Mouse (Mus musculus): Measurements from ENCODE around the gene Lrrc3b. TPM values are rescaled to one million over a fixed set of nuclear protein-coding genes. Genes with fewer than 3 reads are reported as not detected.

Gene Lrrc3b
- polyA plus RNA-seq, 1 experiment from 2014 or later: 30.9 TPM

- no peak overlapping the region for H3K4me3 ChIP-seq (ENCODE audit: low read depth, low read length)
- WGBS: 94% methylated on average over 2 of the region's 2 CpGs
Measured at GRCm38 (mm10) chr14:15385536-15385935, 53.3 kb downstream of the Lrrc3b start.

GRCm38 (mm10) chr14:15384972-15385371 is 53.8 kb downstream of the Lrrc3b start:
- WGBS: 75% methylated on average over 2 of the region's 2 CpGs

More at GRCm38 (mm10) chr14:15385536-15385935, 53.3 kb downstream of the Lrrc3b start:
- Histone ChIP-seq H3K9ac (replicated peaks; ENCODE audit: low read depth, low read length) (no peak overlapping the region), H3K27me3 (ENCODE audit: control insufficient read depth, insufficient read depth, low read length) (no peaks in the 10 kb centered on the region), H3K9me3 (ENCODE audit: control insufficient read depth, low read length) (no peaks in the 10 kb centered on the region), H3K27ac (ENCODE audit: low read depth, low read length) (no peak overlapping the region), H3K4me2 (ENCODE audit: low read depth, low read length) (no peak overlapping the region), H3K4me1 (ENCODE audit: control insufficient read depth, insufficient read depth, low read length) (no peaks in the 10 kb centered on the region), H3K36me3 (ENCODE audit: control insufficient read depth, insufficient read depth, low read length) (no peaks in the 10 kb centered on the region)
- ATAC-seq (ENCODE audit: low read depth): no peak

GRCm38 (mm10) chr14:15384532-15384931 is 54.3 kb downstream of the Lrrc3b start:
- ATAC-seq (ENCODE audit: low read depth): no peak
- Histone ChIP-seq H3K4me1 (ENCODE audit: control insufficient read depth, insufficient read depth, low read length) (no peaks in the 10 kb centered on the region), H3K4me2 (ENCODE audit: low read depth, low read length) (no peak overlapping the region), H3K4me3 (ENCODE audit: low read depth, low read length) (no peak overlapping the region), H3K9me3 (ENCODE audit: control insufficient read depth, low read length) (no peaks in the 10 kb centered on the region), H3K36me3 (ENCODE audit: control insufficient read depth, insufficient read depth, low read length) (no peaks in the 10 kb centered on the region), H3K27me3 (ENCODE audit: control insufficient read depth, insufficient read depth, low read length) (no peaks in the 10 kb centered on the region), H3K9ac (replicated peaks; ENCODE audit: low read depth, low read length) (no peak overlapping the region), H3K27ac (ENCODE audit: low read depth, low read length) (no peak overlapping the region)
- WGBS: 70% methylated on average over 5 of the region's 5 CpGs

More at GRCm38 (mm10) chr14:15384972-15385371, 53.8 kb downstream of the Lrrc3b start:
- Histone ChIP-seq H3K9ac (replicated peaks; ENCODE audit: low read depth, low read length) (no peak overlapping the region), H3K4me1 (ENCODE audit: control insufficient read depth, insufficient read depth, low read length) (no peaks in the 10 kb centered on the region), H3K9me3 (ENCODE audit: control insufficient read depth, low read length) (no peaks in the 10 kb centered on the region), H3K27me3 (ENCODE audit: control insufficient read depth, insufficient read depth, low read length) (no peaks in the 10 kb centered on the region), H3K36me3 (ENCODE audit: control insufficient read depth, insufficient read depth, low read length) (no peaks in the 10 kb centered on the region), H3K4me2 (ENCODE audit: low read depth, low read length) (no peak overlapping the region), H3K4me3 (ENCODE audit: low read depth, low read length) (no peak overlapping the region), H3K27ac (ENCODE audit: low read depth, low read length) (no peak overlapping the region)
- ATAC-seq (ENCODE audit: low read depth): no peak

- no peak overlapping the region for H3K4me3 ChIP-seq (ENCODE audit: low read depth, low read length)
- no peaks in the 10 kb centered on the region for H3K36me3 ChIP-seq (ENCODE audit: control insufficient read depth, insufficient read depth, low read length)
- H3K27ac ChIP-seq (ENCODE audit: low read depth, low read length): no peak overlapping the region
- H3K27me3 ChIP-seq (ENCODE audit: control insufficient read depth, insufficient read depth, low read length): no peaks in the 10 kb centered on the region
- H3K4me2 ChIP-seq (ENCODE audit: low read depth, low read length): no peak overlapping the region
- WGBS: 62% methylated on average over 2 of the region's 2 CpGs
- no peak overlapping the region for H3K9ac ChIP-seq (replicated peaks; ENCODE audit: low read depth, low read length)
- ATAC-seq (ENCODE audit: low read depth): no peak
- H3K9me3 ChIP-seq (ENCODE audit: control insufficient read depth, low read length): no peaks in the 10 kb centered on the region
- H3K4me1 ChIP-seq (ENCODE audit: control insufficient read depth, insufficient read depth, low read length): no peaks in the 10 kb centered on the region
Measured at GRCm38 (mm10) chr14:15383133-15383532, 55.7 kb downstream of the Lrrc3b start.

GRCm38 (mm10) chr14:15377368-15377767 is 61.4 kb downstream of the Lrrc3b start:
- H3K36me3 ChIP-seq (ENCODE audit: control insufficient read depth, insufficient read depth, low read length): no peaks in the 10 kb centered on the region
- no peak overlapping the region for H3K4me2 ChIP-seq (ENCODE audit: low read depth, low read length)
- H3K27me3 ChIP-seq (ENCODE audit: control insufficient read depth, insufficient read depth, low read length): no peaks in the 10 kb centered on the region
- no peaks in the 10 kb centered on the region for H3K9me3 ChIP-seq (ENCODE audit: control insufficient read depth, low read length)
- no peak overlapping the region for H3K27ac ChIP-seq (ENCODE audit: low read depth, low read length)
- 75% methylated on average over 2 of the region's 2 CpGs for WGBS
- no peak for ATAC-seq (ENCODE audit: low read depth)
- no peak overlapping the region for H3K4me3 ChIP-seq (ENCODE audit: low read depth, low read length)
- no peaks in the 10 kb centered on the region for H3K4me1 ChIP-seq (ENCODE audit: control insufficient read depth, insufficient read depth, low read length)
- no peak overlapping the region for H3K9ac ChIP-seq (replicated peaks; ENCODE audit: low read depth, low read length)

- 95% methylated on average over 1 of the region's 1 CpGs for WGBS
- ATAC-seq (ENCODE audit: low read depth): no peak
- H3K9me3 ChIP-seq (ENCODE audit: control insufficient read depth, low read length): no peaks in the 10 kb centered on the region
Measured at GRCm38 (mm10) chr14:15376786-15377185, 62.0 kb downstream of the Lrrc3b start.

GRCm38 (mm10) chr14:15374271-15374670 is 64.5 kb downstream of the Lrrc3b start:
- Histone ChIP-seq H3K27me3 (ENCODE audit: control insufficient read depth, insufficient read depth, low read length) (no peaks in the 10 kb centered on the region), H3K27ac (ENCODE audit: low read depth, low read length) (no peak overlapping the region), H3K9ac (replicated peaks; ENCODE audit: low read depth, low read length) (no peak overlapping the region), H3K4me3 (ENCODE audit: low read depth, low read length) (no peak overlapping the region), H3K9me3 (ENCODE audit: control insufficient read depth, low read length) (no peaks in the 10 kb centered on the region), H3K4me2 (ENCODE audit: low read depth, low read length) (no peak overlapping the region), H3K36me3 (ENCODE audit: control insufficient read depth, insufficient read depth, low read length) (no peaks in the 10 kb centered on the region), H3K4me1 (ENCODE audit: control insufficient read depth, insufficient read depth, low read length) (no peaks in the 10 kb centered on the region)
- no peak for ATAC-seq (ENCODE audit: low read depth)

More at GRCm38 (mm10) chr14:15376786-15377185, 62.0 kb downstream of the Lrrc3b start:
- Histone ChIP-seq H3K9ac (replicated peaks; ENCODE audit: low read depth, low read length) (no peak overlapping the region), H3K4me3 (ENCODE audit: low read depth, low read length) (no peak overlapping the region), H3K4me1 (ENCODE audit: control insufficient read depth, insufficient read depth, low read length) (no peaks in the 10 kb centered on the region), H3K4me2 (ENCODE audit: low read depth, low read length) (no peak overlapping the region), H3K27ac (ENCODE audit: low read depth, low read length) (no peak overlapping the region), H3K36me3 (ENCODE audit: control insufficient read depth, insufficient read depth, low read length) (no peaks in the 10 kb centered on the region), H3K27me3 (ENCODE audit: control insufficient read depth, insufficient read depth, low read length) (no peaks in the 10 kb centered on the region)

GRCm38 (mm10) chr14:15372985-15373384 is 65.8 kb downstream of the Lrrc3b start:
- WGBS: 75% methylated on average over 1 of the region's 1 CpGs
- H3K27ac ChIP-seq (ENCODE audit: low read depth, low read length): no peak overlapping the region
- no peak overlapping the region for H3K4me2 ChIP-seq (ENCODE audit: low read depth, low read length)
- no peaks in the 10 kb centered on the region for H3K27me3 ChIP-seq (ENCODE audit: control insufficient read depth, insufficient read depth, low read length)
- no peaks in the 10 kb centered on the region for H3K4me1 ChIP-seq (ENCODE audit: control insufficient read depth, insufficient read depth, low read length)
- no peak overlapping the region for H3K4me3 ChIP-seq (ENCODE audit: low read depth, low read length)
- no peaks in the 10 kb centered on the region for H3K36me3 ChIP-seq (ENCODE audit: control insufficient read depth, insufficient read depth, low read length)
- ATAC-seq (ENCODE audit: low read depth): no peak
- no peak overlapping the region for H3K9ac ChIP-seq (replicated peaks; ENCODE audit: low read depth, low read length)
- no peaks in the 10 kb centered on the region for H3K9me3 ChIP-seq (ENCODE audit: control insufficient read depth, low read length)

- ATAC-seq (ENCODE audit: low read depth): no peak
- H3K36me3 ChIP-seq (ENCODE audit: control insufficient read depth, insufficient read depth, low read length): no peaks in the 10 kb centered on the region
- H3K9ac ChIP-seq (replicated peaks; ENCODE audit: low read depth, low read length): no peak overlapping the region
- H3K4me1 ChIP-seq (ENCODE audit: control insufficient read depth, insufficient read depth, low read length): no peaks in the 10 kb centered on the region
- WGBS: 96% methylated on average over 6 of the region's 6 CpGs
- no peaks in the 10 kb centered on the region for H3K9me3 ChIP-seq (ENCODE audit: control insufficient read depth, low read length)
- no peaks in the 10 kb centered on the region for H3K27me3 ChIP-seq (ENCODE audit: control insufficient read depth, insufficient read depth, low read length)
- H3K27ac ChIP-seq (ENCODE audit: low read depth, low read length): no peak overlapping the region
- no peak overlapping the region for H3K4me3 ChIP-seq (ENCODE audit: low read depth, low read length)
- no peak overlapping the region for H3K4me2 ChIP-seq (ENCODE audit: low read depth, low read length)
Measured at GRCm38 (mm10) chr14:15365045-15365444, 73.7 kb downstream of the Lrrc3b start.
